Mouse (Mus musculus): ENCODE measurements around the gene Ppfia4.

The Ppfia4 gene

DNA sequence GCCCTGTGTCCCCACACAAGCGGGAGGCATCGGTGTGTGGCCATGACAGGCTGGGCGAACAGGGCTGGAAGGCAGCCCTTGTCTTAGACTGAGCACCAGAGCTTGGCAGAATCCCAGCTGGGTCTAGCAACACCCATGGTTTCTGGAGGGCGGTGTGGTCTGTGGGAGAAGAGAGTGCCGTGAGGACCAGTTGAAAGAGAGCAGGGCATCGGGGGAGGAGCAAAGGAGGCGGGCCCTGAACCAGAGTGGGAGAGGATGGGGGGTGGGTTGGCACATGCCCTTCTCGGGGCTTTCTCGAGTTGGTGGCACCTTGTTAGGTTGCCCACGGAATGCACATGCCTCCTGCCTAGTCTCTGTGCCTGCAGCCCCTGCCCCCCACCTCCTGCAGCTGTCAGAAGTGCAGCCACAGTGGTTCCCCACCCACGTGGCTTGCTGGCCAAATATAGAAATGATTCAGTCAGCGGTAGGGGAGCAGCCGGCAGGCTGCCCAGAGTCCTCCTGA lies at the start of gene Ppfia4:
Gene Ppfia4, minus strand, starts transcription at position 159 of the 502 bp plus-strand sequence.
- DNase-seq (ENCODE audit: low spot score): no peak

DNA sequence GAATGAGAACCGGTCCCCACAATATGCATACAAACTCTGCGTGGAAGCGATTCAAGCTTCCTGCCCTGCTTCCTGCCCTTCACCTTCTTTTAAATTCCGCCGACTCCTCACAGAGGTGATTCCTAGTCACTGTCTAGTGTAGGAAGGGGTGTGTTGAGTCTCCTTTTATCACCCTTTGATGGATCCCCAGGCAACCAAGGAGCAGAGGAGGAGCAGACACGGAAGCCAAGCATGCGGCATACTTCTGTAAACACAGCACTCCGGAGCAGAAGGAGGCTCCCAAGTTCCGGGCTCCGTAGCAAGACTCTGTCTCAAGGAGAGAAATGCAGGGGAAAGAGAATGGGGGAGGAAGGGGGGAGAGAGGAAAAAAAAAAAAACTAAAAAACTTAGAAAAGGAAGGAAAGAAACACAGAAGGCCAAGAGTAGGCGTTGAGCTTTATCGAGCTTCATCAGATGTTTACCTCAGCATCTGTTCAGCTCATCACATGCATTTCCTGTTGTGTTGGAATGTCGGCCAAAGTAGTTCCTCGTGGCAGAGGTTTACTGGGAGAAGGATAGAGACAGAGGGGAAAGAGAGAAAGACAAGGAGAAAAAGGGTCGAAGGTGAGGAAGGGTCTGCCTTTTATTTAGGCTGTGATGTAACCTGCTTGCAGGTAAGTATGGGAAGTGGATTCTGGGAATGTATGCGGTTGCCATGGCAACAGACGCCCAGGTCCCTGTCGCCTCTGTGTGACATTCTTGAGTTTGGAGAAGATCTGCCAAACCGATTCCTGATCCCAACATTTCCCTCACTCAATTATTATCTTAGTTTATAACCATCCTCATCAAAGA lies 49.3 kb upstream of the Ppfia4 start:
- DNase-seq (ENCODE audit: low spot score): no peak

- DNase-seq (ENCODE audit: low spot score): no peak
Observed at GRCm38 (mm10) chr1:134381051-134381450, 48.3 kb upstream of the Ppfia4 start.

- no peak for DNase-seq (ENCODE audit: low spot score)
Observed at GRCm38 (mm10) chr1:134374124-134374523, 41.4 kb upstream of the Ppfia4 start.

DNA sequence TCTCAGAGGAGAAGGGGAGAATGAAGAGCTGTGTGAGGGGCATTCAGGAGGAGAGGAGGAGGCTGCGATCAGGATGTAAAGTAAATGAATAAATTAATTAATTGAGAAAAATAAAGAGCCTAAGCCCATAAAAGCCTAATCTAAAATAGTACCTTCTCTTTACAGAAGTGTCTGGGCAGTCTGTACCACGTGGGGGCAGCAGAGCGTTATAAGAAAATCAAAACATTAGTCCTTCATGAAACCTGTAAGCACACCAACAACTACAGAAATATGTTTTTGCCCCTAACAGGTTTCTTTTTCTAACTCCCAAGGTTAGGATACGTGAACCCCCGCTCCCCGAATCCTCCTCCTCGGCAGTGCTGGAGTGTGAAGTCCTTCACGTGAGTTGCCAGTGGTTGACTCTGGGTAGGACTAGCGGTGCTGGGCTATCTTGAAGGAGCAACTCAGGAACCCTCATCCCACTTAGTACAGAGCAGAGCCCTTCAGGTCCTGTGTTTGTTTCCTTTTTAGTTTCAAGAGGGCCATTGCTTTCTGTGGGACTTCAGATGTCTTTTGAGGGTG lies 36.1 kb upstream of the Ppfia4 start:
- peak; percentile 67 for DNase-seq (ENCODE audit: low spot score)

DNA sequence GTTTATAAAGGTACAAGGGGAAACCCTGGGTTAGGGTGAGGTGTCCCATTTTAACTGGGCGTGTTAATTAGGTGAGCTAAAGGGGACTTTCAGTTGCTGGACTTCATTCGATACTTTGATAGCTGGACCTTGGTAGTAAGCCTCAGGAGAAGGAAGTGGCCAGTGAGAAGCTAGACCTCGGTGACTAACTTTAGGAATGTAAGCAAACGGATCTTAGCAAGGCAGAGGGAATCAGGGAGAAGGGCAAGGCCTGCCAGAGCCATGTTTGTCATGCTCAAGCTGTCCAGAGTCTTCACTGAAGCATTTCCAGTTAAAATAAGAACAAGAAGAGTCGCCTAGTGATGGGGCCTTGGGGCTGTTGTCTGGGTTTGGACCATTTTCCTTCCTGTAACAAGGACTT lies 32.8 kb upstream of the Ppfia4 start:
- no peak for DNase-seq (ENCODE audit: low spot score)

- DNase-seq (ENCODE audit: low spot score): no peak
Observed at GRCm38 (mm10) chr1:134363194-134363593, 30.5 kb upstream of the Ppfia4 start.

DNA sequence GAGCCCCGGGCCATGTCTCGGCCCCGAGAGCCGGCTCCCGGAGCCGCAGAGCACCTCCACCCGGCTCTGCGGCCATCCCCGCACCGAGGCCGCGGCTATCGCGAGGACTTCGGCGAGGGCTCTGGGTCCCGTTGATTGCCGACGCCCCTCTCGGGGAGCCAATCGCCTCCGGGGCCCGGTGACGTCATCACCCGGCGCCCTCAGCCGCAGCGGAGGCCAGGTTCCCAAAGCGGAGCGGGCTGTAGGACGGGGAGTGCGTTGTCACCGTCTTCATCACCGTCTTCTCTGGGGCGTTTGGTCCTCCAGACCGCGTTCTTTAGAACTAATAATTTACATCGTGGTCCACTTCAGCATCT lies 29.1 kb upstream of the Ppfia4 start, which contains the start of gene Tmem183a:
Gene Tmem183a, minus strand, starts transcription at position 123 of the 356 bp plus-strand sequence.
- peak; percentile 97 for DNase-seq (ENCODE audit: low spot score)

- no peak for DNase-seq (ENCODE audit: low spot score)
Observed at GRCm38 (mm10) chr1:134361195-134361856, 28.6 kb upstream of the Ppfia4 start.

DNA sequence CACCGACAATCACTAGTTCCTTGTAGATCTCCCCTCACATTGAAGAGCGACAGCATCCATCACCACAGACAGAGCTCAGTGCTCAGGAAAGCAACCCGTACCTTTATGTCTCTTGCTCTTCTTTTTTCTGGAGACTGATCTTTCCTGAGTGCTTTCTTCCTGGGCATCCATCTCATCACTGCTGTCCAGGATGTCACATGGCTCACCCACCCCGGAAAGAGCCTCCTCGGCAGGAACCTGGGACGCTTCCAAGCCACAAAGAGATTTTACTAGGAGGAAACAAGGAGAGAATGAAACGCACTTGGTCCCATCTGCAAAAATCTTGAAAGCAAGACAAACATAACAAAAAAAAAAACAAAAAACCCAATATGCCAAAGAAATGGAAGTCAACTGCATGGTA lies 27.9 kb upstream of the Ppfia4 start:
- DNase-seq (ENCODE audit: low spot score): no peak

- no peak for DNase-seq (ENCODE audit: low spot score)
Observed at GRCm38 (mm10) chr1:134357461-134357860, 24.7 kb upstream of the Ppfia4 start.

GRCm38 (mm10) chr1:134353326-134353725 lies 20.6 kb upstream of the Ppfia4 start:
- no peak for DNase-seq (ENCODE audit: low spot score)

- DNase-seq (ENCODE audit: low spot score): no peak
Observed at GRCm38 (mm10) chr1:134347791-134348190, 15.1 kb upstream of the Ppfia4 start.

DNA sequence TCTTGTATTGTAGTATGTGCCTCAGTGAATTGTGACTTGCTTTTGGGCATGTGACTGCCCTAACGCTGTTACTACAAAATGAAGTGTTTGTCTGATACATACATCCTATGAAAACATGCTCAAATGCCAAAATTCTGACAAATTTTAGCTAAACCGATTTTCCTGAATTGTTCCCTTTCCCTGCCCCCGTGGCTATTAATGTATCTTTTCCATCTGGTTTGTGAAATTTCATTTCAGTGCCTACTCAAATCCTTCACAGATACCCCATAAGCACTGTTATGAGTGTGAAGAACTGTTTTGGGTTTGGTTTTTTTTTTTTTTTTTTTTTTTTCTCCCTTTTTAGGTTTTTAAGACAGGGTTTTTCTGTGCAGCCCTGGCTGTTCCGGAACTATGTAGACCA lies 12.3 kb upstream of the Ppfia4 start:
- no peak for DNase-seq (ENCODE audit: low spot score)

DNA sequence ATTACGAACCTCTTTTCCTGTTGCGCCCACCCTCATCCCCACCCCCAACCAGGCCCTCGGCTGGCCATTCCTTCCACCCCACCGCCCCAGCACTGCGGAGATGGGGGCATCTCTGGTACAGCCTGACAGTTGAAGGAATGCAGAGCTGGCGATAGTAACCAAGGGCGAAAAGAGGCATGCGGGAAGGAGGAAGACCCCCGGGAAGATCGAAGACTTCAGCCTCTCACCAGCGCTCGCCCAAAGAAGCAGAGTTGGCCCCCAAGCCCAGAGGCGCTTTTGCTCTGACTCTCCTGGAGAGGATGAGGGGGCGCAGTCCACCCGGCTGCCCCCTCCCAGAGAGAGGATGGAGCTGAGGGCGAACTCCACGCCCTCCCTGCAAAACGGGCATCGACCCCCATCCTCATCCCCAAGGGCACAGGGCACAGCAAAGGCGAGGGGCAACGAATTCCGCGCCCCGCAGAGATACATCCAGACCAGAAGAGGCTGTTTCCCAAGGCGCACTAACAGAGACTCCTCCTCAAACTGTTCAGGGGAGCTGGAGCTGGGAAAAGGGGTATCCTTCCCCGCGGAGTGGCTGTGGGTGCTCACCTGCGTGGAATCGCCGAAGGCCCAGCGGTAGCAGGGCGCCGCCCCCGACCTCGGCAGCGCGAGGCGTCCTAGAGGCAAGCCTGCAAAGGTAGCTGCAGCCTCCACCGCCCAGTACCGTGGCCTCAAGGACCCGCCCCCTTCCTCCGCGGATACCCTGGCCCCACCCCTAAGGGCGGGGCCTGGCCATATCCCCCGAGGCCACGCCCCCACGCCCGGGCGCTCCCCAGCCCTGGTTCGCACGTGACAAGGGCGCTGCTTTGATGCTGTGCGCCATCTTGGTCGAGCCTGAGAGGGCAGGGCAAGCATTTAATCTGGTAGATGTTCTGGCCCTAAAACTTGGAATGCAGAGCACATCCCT lies 11.6 kb upstream of the Ppfia4 start:
- peak; percentile 75 for DNase-seq (ENCODE audit: low spot score)

GRCm38 (mm10) chr1:134343567-134343966 lies 10.8 kb upstream of the Ppfia4 start:
- no peak for DNase-seq (ENCODE audit: low spot score)

- no peak for DNase-seq (ENCODE audit: low spot score)
Observed at GRCm38 (mm10) chr1:134342781-134343310, 10.1 kb upstream of the Ppfia4 start.

- no peak for DNase-seq (ENCODE audit: low spot score)
Observed at GRCm38 (mm10) chr1:134342278-134342664, 9.5 kb upstream of the Ppfia4 start.

- DNase-seq (ENCODE audit: low spot score): no peak
Observed at GRCm38 (mm10) chr1:134341641-134342277, 9.0 kb upstream of the Ppfia4 start.

DNA sequence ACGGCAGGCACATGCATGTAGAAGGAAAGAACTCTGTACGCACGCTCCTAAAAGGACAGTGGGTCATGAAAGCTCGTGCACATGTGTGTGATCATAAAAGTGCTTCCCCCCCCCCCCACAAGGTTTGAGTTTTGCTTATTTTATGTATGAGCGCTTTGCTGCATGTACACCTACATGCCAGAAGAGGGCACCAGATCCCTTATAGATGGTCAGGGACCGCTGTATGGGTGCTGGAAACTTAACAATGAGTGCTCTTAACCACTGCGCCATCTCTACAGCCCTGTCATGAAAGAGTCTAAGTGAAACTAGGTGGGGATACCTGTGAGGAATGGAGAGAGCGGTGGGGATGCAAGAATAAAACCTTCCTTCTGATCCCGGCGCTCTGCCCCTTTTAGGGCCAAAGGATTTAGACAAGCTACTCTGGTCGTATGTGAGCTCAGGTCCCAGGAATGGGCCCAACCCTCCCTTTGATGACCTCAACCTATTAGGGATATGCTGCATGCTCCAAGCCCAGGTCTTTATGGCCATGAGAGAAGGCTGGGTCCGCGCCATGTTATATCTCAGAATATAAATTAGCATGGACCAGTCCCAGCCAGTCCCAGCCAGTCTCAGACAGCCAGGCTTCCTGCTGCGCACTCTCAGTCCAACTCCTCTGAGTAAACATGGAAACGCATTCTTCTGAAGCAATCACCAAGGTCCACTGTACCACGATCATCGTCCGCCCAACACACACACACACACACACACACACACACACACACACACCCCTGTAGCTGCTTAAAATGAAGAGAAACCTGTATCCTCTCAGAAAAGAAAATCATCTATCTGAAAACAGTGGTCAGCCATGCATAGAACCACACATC lies 7.3 kb upstream of the Ppfia4 start:
- DNase-seq (ENCODE audit: low spot score): no peak
